Mouse (Mus musculus) c-Kit-positive CD71-positive TER-119-negative erythroid progenitor cells, embryonic 14.5 days (primary cell): ENCODE data around the gene Magea5.
"Not testable (repeated sequence)": the region's sequence is repeated elsewhere in the genome, so short reads cannot be mapped to it uniquely, and the experiment has no call there.

ENCODE experiments used
- DNase-seq: peaks from one replicate; pipeline ENCODE4 v3.0.0-alpha.2; 2013; ENCODE audit warnings: low read depth

Magea5 gene

DNA sequence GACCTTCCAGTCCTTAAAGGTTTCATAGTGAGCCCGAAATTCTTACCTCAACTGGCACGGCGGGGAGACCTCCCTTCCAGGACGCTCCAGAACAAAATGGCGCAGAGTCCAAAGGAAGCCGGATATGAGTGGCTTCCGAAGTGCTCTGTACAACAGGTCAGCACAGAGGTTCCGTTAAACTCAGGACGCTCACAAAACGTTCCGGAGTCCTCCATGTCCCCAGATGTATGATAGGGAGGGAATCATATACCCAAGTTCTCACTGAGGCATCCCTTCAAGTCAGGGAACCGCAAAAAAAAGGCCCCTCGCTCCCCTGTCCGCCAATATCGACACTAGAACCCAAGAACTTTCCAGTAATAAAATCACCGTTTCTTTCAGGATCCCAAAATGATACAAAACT lies at the start of gene Magea5:
TSS of gene Magea5 (minus strand) at position 101 of the 400 bp plus-strand sequence.
- DNase-seq = not testable (repeated sequence)

DNA sequence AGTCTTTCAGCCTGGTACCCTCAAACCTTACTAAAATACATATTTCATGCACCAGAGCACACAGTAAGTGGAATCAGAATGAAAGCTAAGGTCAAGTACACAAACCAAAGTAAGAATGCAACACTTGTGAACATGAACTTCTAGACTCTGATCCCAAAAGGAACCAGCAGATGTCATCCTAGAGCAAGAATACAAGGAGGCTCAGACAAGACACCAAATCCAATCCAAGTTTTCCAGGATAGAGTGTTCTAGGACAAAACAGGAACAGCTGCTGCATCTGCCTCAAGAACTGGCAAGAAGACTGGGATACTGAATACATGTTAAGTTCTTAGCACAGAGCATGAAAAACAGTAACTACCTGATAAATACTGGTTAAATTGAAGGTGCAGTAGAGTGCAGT lies 35.1 kb upstream of the Magea5 start:
- no peak for DNase-seq

DNA sequence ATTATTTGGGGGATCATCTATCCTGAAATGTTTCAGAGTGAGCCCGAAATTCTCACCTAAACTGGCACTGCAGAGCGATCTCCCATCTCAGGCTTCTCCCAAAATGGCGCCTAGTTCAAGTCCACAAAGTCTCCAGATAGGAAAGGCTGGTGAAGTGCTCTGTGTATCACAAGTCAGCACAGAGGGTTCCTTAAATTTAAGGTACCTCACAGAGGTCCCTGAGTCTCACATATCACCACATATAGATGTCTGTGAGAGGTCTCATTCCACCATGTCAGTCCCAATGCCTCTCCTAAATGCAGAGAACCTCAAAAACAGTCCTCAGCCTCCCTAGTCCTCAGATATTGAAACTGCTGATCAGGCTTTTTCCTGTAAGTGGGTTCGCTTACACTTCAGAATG lies 30.6 kb upstream of the Magea5 start, which contains the start of gene Magea2:
TSS of gene Magea2 (minus strand) at position 101 of the 400 bp plus-strand sequence.
- not testable (repeated sequence) for DNase-seq

DNA sequence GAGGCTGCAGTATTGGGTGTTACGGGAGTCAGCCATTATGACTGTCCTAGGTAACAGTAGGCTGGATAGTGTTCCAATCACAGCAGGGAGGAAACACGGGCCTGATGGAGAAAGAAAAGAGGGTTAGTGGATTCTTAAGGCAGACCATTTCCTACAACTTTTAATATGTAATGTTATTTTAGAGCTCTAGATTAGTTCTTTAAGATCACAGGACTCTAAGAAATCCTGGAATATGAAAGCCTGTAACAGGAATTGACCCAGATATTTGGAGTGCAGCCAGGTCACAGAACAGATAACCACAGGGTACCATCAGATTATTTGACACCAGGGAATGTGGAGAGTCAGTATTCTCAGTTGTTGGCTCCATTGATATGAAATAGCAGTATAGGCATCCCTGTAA lies 26.7 kb upstream of the Magea5 start, which contains the start of gene Magea1:
TSS of gene Magea1 (minus strand) at position 101 of the 400 bp plus-strand sequence.
- DNase-seq = not testable (repeated sequence)
